Mouse (Mus musculus) kidney, adult 2 months (tissue): ENCODE measurements around the gene Arhgap21. TPM values are rescaled to one million over a fixed set of nuclear protein-coding genes. Genes with fewer than 3 reads are reported as not detected.

Source experiments
- DNase-seq: peaks from one replicate; pipeline ENCODE4 v3.0.0; 2021
- H3K27ac ChIP-seq: fragments of 200-500 bp; 2 replicates; pipeline ENCODE4 v1.5.1; 2012; ENCODE audit warnings: low read depth, low read length, control low read depth, inconsistent platforms; ENCODE audit not compliant: insufficient read depth
- H3K27me3 ChIP-seq: fragments of 200-500 bp; replicated peaks from 2 replicates; pipeline ENCODE4 v1.6.1; 2012; ENCODE audit warnings: mild to moderate bottlenecking, moderate library complexity, low read length, inconsistent platforms; ENCODE audit not compliant: control insufficient read depth, insufficient read depth
- H3K36me3 ChIP-seq: fragments of 200-500 bp; 2 replicates; pipeline ENCODE4 v1.6.1; 2012; ENCODE audit warnings: mild to moderate bottlenecking, moderate library complexity, low read length, inconsistent platforms; ENCODE audit not compliant: control insufficient read depth, insufficient read depth
- H3K4me1 ChIP-seq: fragments of 200-500 bp; 2 replicates; pipeline ENCODE4 v1.6.1; 2011; ENCODE audit warnings: low read length; ENCODE audit not compliant: control insufficient read depth, insufficient read depth
- H3K4me3 ChIP-seq: fragments of 200-500 bp; 2 replicates; pipeline ENCODE4 v1.5.1; 2011; ENCODE audit warnings: mild to moderate bottlenecking, low read depth, low read length, control low read depth; ENCODE audit not compliant: insufficient read depth
- CTCF ChIP-seq: fragments of 200-500 bp; conservative IDR thresholded peaks from 2 replicates; pipeline ENCODE4 v1.5.1; 2011; ENCODE audit warnings: low read depth, mild to moderate bottlenecking, control low read depth, low read length, moderate library complexity, mixed read lengths; ENCODE audit not compliant: insufficient read depth, insufficient read length
- POLR2A ChIP-seq: fragments of 200-500 bp; IDR thresholded peaks from one replicate; pipeline ENCODE4 v1.6.1; 2011; ENCODE audit warnings: low read depth, low read length, control low read depth
- WGBS: fragments of 180-500 bp; shearing (Covaris S2); methylation state at CpG from one replicate; pipeline ENCODE4 v1.1.7; 2018; 5-methylcytosine and 5-hydroxymethylcytosine counted together
- polyA plus RNA-seq: library from polyadenylated mRNA; depleted of rRNA; stranded (reverse); fragments of >200 nt; gene quantifications from 2 replicates; pipeline ENCODE4 v1.2.3, GENCODE M21; 2012

The Arhgap21 gene
- polyA plus RNA-seq, 1 experiment = 9.5 TPM

DNA sequence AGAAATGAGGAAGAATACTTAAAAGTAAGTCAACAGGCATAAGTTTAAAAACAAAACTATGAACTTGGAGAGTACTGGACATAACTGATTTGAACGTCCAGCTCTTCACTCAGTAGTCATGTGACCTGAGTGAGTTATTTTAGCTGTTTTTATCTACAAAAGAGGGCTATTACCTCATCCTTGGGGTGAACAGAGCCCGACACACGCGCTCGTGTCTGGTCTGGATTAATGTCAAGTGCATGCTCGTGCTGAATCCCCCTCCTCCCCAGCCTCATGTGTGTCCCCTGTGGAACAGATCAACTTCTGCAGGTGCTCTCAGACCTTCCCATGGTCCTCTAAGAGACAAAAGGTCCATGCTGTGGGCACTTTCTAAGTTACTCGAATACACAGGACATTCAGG lies 59.3 kb downstream of the Arhgap21 start:
- Histone ChIP-seq H3K4me1 (no peaks in the 10 kb centered on the region), H3K27ac (no peak overlapping the region), H3K36me3 (no peaks in the 10 kb centered on the region), H3K27me3 (no peaks in the 10 kb centered on the region), H3K4me3 (no peak overlapping the region)
- no peak for TF ChIP-seq CTCF
- TF ChIP-seq POLR2A = no peak
- 78% methylated on average over 7 of the region's 7 CpGs for WGBS
- no peak for DNase-seq

DNA sequence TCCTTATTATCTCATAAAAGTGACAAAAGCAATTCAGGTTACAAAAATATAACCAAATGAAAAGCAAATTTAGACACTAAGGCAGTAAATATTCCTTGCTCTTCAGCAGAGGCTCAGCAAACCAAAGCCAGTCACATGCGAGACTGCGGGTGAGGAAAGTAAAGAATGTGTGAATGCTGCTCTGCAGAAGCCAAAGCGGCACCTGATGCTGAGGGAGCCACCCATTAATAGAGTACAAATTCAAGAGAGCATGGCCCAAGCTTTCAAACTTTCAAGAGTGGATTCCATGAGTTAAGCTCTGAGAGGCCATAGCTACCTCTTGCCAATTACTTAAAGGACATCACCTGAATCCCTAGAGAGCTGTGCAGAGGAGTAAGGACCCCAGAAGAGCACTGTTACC lies 61.4 kb downstream of the Arhgap21 start:
- no peak for DNase-seq
- no peak overlapping the region for H3K4me3 ChIP-seq
- no peaks in the 10 kb centered on the region for H3K27me3 ChIP-seq
- TF ChIP-seq CTCF (no peak), POLR2A (no peak)
- H3K36me3 ChIP-seq = no peaks in the 10 kb centered on the region
- no peak overlapping the region for H3K27ac ChIP-seq
- WGBS = 75% methylated on average over 3 of the region's 3 CpGs
- no peaks in the 10 kb centered on the region for H3K4me1 ChIP-seq

DNA sequence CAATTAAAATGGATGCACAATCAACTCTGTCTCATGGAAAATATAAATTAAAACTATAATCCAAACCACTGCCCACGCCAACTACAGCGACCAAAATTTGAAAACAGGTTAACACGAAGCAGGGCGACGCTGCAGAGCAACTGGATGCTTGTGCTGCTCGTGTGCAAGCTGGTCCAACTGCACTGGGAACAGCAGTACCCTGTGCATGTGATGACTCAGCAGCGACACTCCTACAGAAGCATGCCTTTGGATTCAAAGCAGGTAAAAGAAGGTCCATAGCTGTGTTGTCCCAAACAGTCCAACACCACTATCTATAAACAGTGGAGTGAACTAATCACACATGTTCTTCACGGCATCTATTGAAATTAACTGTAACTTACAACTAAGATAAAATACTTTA lies 63.3 kb downstream of the Arhgap21 start:
- no peaks in the 10 kb centered on the region for H3K36me3 ChIP-seq
- no peak overlapping the region for H3K27ac ChIP-seq
- TF ChIP-seq CTCF = no peak
- no peak for TF ChIP-seq POLR2A
- 89% methylated on average over 8 of the region's 8 CpGs for WGBS
- no peak overlapping the region for H3K4me3 ChIP-seq
- H3K27me3 ChIP-seq = no peaks in the 10 kb centered on the region
- DNase-seq = no peak
- H3K4me1 ChIP-seq = no peaks in the 10 kb centered on the region

DNA sequence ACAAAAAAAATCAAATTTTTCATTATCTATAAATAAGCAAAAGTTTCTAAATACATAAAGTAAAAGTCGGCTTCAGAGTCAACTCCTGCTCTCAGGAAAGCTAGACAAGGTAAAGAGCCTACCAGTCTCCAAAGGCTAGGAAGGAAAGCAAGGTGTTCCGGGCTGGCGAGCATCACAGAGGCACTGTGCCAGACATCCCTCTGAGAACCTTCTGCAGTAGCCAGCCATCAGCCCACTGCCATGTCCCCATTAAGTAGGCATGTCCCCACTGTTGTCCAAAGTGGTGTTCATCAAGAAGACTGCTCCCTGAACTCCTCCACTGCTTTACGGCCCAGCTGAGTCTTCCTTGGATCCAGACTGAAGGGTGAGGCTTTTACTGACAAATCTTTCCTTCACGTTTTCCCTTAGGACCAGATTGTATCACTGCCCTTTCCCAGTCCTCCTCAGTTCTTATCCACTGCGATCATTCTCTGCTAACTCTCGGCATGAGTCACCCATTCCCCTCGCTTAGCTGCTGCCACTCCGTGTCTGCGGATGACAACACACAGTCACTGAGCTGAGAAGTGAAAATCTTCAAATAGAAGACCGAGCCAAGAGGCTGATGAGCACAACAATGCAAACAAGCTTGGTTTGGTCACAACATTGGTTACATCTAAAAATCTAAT lies 65.6 kb downstream of the Arhgap21 start:
- TF ChIP-seq POLR2A (no peak), CTCF (no peak)
- H3K27ac ChIP-seq = no peak overlapping the region

DNA sequence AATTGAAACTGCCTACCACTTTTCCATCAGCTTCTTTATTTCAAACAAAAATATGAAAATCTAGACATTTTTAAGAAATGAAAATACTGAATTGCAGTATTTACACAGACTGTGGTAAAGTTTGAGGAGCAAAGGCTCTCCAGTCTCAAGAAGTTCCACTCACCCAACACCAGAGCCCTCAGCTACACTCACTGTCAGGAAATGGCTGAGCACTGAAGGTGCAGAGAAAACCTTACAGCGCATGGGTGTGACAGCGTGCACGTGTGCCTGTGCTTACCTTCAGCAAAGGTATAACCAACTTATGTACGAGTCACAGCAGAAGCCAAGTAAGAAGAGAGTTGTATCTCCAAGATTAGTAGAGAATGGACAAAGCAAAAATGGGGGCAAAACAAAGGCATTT lies 66.8 kb downstream of the Arhgap21 start:
- TF ChIP-seq CTCF (no peak), POLR2A (no peak)
- Histone ChIP-seq H3K4me3 (no peak overlapping the region), H3K27me3 (no peaks in the 10 kb centered on the region), H3K36me3 (no peaks in the 10 kb centered on the region), H3K27ac (no peak overlapping the region), H3K4me1 (no peaks in the 10 kb centered on the region)
- WGBS = 95% methylated on average over 4 of the region's 4 CpGs
- no peak for DNase-seq

More for the DNA sequence above, 65.6 kb downstream of the Arhgap21 start:
- DNase-seq = peak; percentile 11
- no peaks in the 10 kb centered on the region for H3K36me3 ChIP-seq
- 75% methylated on average over 11 of the region's 11 CpGs for WGBS
- H3K4me1 ChIP-seq = no peaks in the 10 kb centered on the region
- H3K27me3 ChIP-seq = no peaks in the 10 kb centered on the region
- H3K4me3 ChIP-seq = no peak overlapping the region

DNA sequence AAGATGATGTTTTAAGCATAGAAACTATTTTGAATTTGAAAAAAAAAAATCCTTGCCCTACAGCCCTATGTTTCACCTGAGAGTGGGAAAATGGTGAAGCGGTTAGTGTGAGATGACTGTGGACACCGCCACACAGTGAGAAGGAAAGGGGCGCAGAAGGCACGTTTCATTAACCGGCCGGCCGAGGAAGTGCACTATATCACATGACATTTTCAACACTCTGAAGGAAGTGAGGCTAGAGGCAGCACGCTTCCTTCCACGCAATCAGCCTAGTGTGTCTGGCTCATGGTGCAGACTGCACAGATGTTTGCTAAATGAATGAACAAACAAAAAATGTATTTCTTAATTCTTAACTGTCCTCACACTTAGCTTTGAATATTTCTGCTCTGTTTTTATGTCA lies 69.4 kb downstream of the Arhgap21 start:
- peak; percentile 10 for DNase-seq
- no peak overlapping the region for H3K4me3 ChIP-seq
- no peaks in the 10 kb centered on the region for H3K4me1 ChIP-seq
- TF ChIP-seq CTCF (no peak), POLR2A (no peak)
- 28% methylated on average over 9 of the region's 9 CpGs for WGBS
- no peaks in the 10 kb centered on the region for H3K36me3 ChIP-seq
- H3K27me3 ChIP-seq = no peaks in the 10 kb centered on the region
- H3K27ac ChIP-seq = no peak overlapping the region

DNA sequence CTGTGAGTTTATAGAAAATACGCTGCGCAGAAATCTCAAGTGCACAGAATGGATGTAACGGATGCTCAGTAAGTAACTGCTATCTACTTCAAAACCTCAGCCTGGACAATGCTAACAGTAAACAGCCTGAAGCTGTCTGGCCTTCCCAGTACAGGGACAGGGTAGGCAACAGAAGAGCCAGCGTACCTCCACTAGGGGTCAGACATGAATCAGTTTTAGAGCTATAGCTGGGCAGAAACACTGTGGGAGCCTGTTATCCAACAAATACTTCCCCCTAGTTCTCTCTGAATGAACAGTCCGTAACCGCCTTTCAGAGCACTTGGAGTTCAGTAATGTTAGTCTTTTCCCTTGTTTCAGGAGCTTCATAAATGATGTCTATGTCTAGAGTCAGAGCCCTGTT lies 70.0 kb downstream of the Arhgap21 start:
- 34% methylated on average over 6 of the region's 6 CpGs for WGBS
- peak; percentile 87 for DNase-seq
- no peaks in the 10 kb centered on the region for H3K27me3 ChIP-seq
- no peak overlapping the region for H3K27ac ChIP-seq
- H3K4me3 ChIP-seq = no peak overlapping the region
- H3K4me1 ChIP-seq = no peaks in the 10 kb centered on the region
- no peaks in the 10 kb centered on the region for H3K36me3 ChIP-seq
- peak; percentile 91 for TF ChIP-seq CTCF
- TF ChIP-seq POLR2A = no peak
